Mouse (Mus musculus): ENCODE results near the gene Triap1. TPM values are rescaled to one million over a fixed set of nuclear protein-coding genes. Genes with fewer than 3 reads are reported as not detected.

The Triap1 gene
- total and polyA plus RNA-seq, 3 experiments, result 31.8 to 38.2 (median 33.7) TPM

DNA sequence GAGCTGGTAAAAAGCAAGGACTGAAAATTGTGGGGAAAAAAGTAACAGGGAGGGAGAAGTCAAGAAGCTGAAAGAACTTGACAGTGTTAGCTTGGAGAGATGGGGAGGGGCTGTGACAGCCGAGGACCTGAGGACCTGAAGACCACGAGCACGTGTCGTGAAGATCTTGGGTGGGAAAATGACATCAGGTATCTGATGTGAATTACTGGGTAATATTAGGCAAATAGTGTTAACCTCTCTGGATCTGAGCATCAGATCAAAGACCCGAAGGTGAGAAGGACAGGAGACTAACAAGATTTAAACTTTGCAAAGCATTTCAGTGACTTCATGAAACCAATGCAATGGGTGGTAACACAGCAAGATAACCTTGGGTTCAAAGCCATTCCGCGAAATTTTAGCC lies 1.0 kb upstream of the Triap1 start:
- Histone ChIP-seq H3K27ac (ENCODE audit: insufficient read depth, low read depth) (no peak overlapping the region), H3K9me3 (replicated peaks; ENCODE audit: low read length) (no peaks in the 10 kb centered on the region), H3K4me3 (replicated peaks in 1 of 3; ENCODE audit: low read depth in 2 of 3, low read length in 2 of 3, poor library complexity in 1 of 3) (peak overlapping the region; percentile 45 to 95 (median 77)), H3K27me3 (replicated peaks) (no peaks in the 10 kb centered on the region), H3K4me1 (ENCODE audit: control insufficient read depth in 1 of 2, insufficient read depth in 2 of 2) (peaks cover 5 to 30% of the 10 kb centered on the region in 2 experiments), H3K9ac (ENCODE audit: insufficient read depth, low read depth) (peak overlapping the region; percentile 91), H3K79me2 (replicated peaks; ENCODE audit: control insufficient read depth, extremely low read depth, insufficient read depth, poor library complexity, severe bottlenecking) (peaks cover 36% of the 10 kb centered on the region), H3K4me2 (ENCODE audit: insufficient read depth, low read depth, poor library complexity, severe bottlenecking) (peak overlapping the region; percentile 94; the same call in 1 of the 2 replicates), H3K36me3 (replicated peaks in 1 of 2; ENCODE audit: control insufficient read depth in 1 of 2, insufficient read depth in 1 of 2, low read length in 1 of 2) (peaks cover 40 to 61% of the 10 kb centered on the region in 2 experiments)
- in situ Hi-C loops (cut with MboI; ENCODE audit: low pct_ligation_motif_present, low pct_unique_long_range_greater_than_20kb, low sequenced_read_pairs) (loop anchor here (5.0 kb wide), 1 partner anchor 38 kb away; the partner anchor contains the start of gene Dynll1), dilution Hi-C loops (cut with MboI; ENCODE audit: extremely low pct_ligation_motif_present, extremely low pct_unique_long_range_greater_than_20kb, low sequenced_read_pairs) (no loop called here)
- TF ChIP-seq ZC3H11A (IDR thresholded peaks at IDR 0.05; ENCODE audit: low read depth, low read length), result no peak
- peak; percentile 41 for TF ChIP-seq ZNF384 (IDR thresholded peaks at IDR 0.05; ENCODE audit: low read depth, low read length)
- TF ChIP-seq MXI1 (IDR thresholded peaks at IDR 0.05; ENCODE audit: low read depth, low read length), result peak; percentile 60
- no peak for TF ChIP-seq NELFE (IDR thresholded peaks at IDR 0.05; ENCODE audit: low read depth, low read length)
- peak; percentile 67 for TF ChIP-seq MAX (IDR thresholded peaks at IDR 0.05; ENCODE audit: low read length)
- no peak for TF ChIP-seq GABPA (IDR thresholded peaks at IDR 0.05; ENCODE audit: insufficient replicate concordance, low read depth, low read length)
- no peak for TF ChIP-seq PAX5 (IDR thresholded peaks at IDR 0.05; ENCODE audit: low read length)
- peak; percentile 68 for TF ChIP-seq MYC (IDR thresholded peaks at IDR 0.05; ENCODE audit: low read depth, low read length)
- no peak for TF ChIP-seq MAFK (IDR thresholded peaks at IDR 0.05; ENCODE audit: insufficient replicate concordance, low read length)
- TF ChIP-seq ZKSCAN1 (IDR thresholded peaks at IDR 0.05; ENCODE audit: borderline replicate concordance, low read depth, low read length), result no peak
- TF ChIP-seq EP300 (IDR thresholded peaks at IDR 0.05; ENCODE audit: low read length), result no peak
- TF ChIP-seq HCFC1 (IDR thresholded peaks at IDR 0.05; ENCODE audit: low read depth, low read length), result no peak
- peak; percentile 4; the same call in 1 of the 2 replicates for TF ChIP-seq POLR2AphosphoS2 (IDR thresholded peaks at IDR 0.05; ENCODE audit: low read depth, low read length)
- peak; percentile 45; the same call in 1 of the 2 replicates for TF ChIP-seq BHLHE40 (IDR thresholded peaks at IDR 0.05; ENCODE audit: low read depth, low read length)
- no peak for DNase-seq (ENCODE audit: extremely low read depth)

- Histone ChIP-seq H3K9ac (ENCODE audit: insufficient read depth, low read depth) (peak overlapping the region; percentile 28), H3K4me2 (ENCODE audit: insufficient read depth, low read depth, poor library complexity, severe bottlenecking) (peak overlapping the region; percentile 84), H3K9me3 (replicated peaks; ENCODE audit: low read length) (no peaks in the 10 kb centered on the region), H3K27ac (ENCODE audit: insufficient read depth, low read depth) (peak overlapping the region; percentile 89; the same call in 1 of the 2 replicates), H3K27me3 (replicated peaks) (no peaks in the 10 kb centered on the region), H3K4me3 (replicated peaks in 1 of 3; ENCODE audit: low read depth in 2 of 3, low read length in 2 of 3, poor library complexity in 1 of 3) (peak overlapping the region; percentile 76 to 95 (median 77)), H3K4me1 (ENCODE audit: control insufficient read depth in 1 of 2, insufficient read depth in 2 of 2) (peaks cover 5 to 28% of the 10 kb centered on the region in 2 experiments), H3K36me3 (replicated peaks in 1 of 2; ENCODE audit: control insufficient read depth in 1 of 2, insufficient read depth in 1 of 2, low read length in 1 of 2) (peaks cover 45 to 60% of the 10 kb centered on the region in 2 experiments), H3K79me2 (replicated peaks; ENCODE audit: control insufficient read depth, extremely low read depth, insufficient read depth, poor library complexity, severe bottlenecking) (peaks cover 50% of the 10 kb centered on the region)
- DNase-seq (ENCODE audit: extremely low read depth), result no peak
- no peak for TF ChIP-seq MAX (IDR thresholded peaks at IDR 0.05; ENCODE audit: low read length)
- 0 out of 2 replicates have a peak, but pooled peaks have one; percentile 4 for TF ChIP-seq NELFE (IDR thresholded peaks at IDR 0.05; ENCODE audit: low read depth, low read length)
- no peak for TF ChIP-seq ZMIZ1 (IDR thresholded peaks at IDR 0.05; ENCODE audit: low read depth, low read length)
- no peak for TF ChIP-seq POLR2AphosphoS2 (IDR thresholded peaks at IDR 0.05; ENCODE audit: low read depth, low read length)
- TF ChIP-seq ZKSCAN1 (IDR thresholded peaks at IDR 0.05; ENCODE audit: borderline replicate concordance, low read depth, low read length), result no peak
- TF ChIP-seq MXI1 (IDR thresholded peaks at IDR 0.05; ENCODE audit: low read depth, low read length), result no peak
- no peak for TF ChIP-seq MAFK (IDR thresholded peaks at IDR 0.05; ENCODE audit: insufficient replicate concordance, low read length)
- no peak for TF ChIP-seq BHLHE40 (IDR thresholded peaks at IDR 0.05; ENCODE audit: low read depth, low read length)
- dilution Hi-C loops (cut with MboI; ENCODE audit: extremely low pct_ligation_motif_present, extremely low pct_unique_long_range_greater_than_20kb, low sequenced_read_pairs) (no loop called here), in situ Hi-C loops (cut with MboI; ENCODE audit: low pct_ligation_motif_present, low pct_unique_long_range_greater_than_20kb, low sequenced_read_pairs) (loop anchor here (5.0 kb wide), 1 partner anchor 39 kb away; the partner anchor contains the start of gene Dynll1)
These were observed 515 bp downstream of the Triap1 start for GRCm38 (mm10) chr5:115341314-115342165.

Data from CH12.LX (cell line).